Mouse (Mus musculus) erythroid progenitor cell, adult 5-6 weeks (primary cell): ENCODE measurements around the gene Wnt7b. TPM values are rescaled to one million over a fixed set of nuclear protein-coding genes. Genes with fewer than 3 reads are reported as not detected.

Experiments
- ATAC-seq: replicated peaks from 2 replicates; pipeline ENCODE4 v1.8.0; 2016; ENCODE audit warnings: moderate number of reproducible peaks, mild to moderate bottlenecking, moderate TSS enrichment, inconsistent platforms; ENCODE audit not compliant: poor library complexity, low FRiP score, severe bottlenecking
- total RNA-seq, 2 experiments: library from RNA; stranded (forward) in 1 of 2; stranded (reverse) in 1 of 2; fragments of 150-400 nt in 1 of 2; fragments of 186-747, 209-891 nt in 1 of 2; gene quantifications; 2 replicates each; pipeline versions ENCODE4 v1.2.3 to v1.2.4; 2015 to 2017; ENCODE audit warnings: low replicate concordance in 2 of 2

Wnt7b gene
- total RNA-seq, 2 experiments from 2014 or later = not detected

DNA sequence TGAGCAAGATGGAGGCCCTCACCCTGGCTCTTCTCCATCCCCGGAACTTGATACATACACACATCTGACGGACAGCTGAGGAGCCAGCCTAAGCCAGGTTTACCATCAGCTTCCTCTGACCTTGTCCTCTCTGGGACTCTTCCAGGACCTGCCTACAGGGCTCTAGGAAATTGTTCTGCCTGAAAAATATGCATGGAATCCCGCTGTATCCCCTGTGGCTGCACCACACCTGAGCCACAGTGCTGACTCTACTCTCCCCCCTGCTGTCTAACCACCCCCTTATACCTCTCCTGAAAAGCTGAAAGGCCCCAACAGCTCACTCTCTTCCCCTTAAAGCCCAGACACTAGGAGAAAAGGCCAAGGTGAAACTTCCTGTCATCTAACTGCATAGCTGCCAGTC is 52.4 kb downstream of the Wnt7b start:
- ATAC-seq = no peak

DNA sequence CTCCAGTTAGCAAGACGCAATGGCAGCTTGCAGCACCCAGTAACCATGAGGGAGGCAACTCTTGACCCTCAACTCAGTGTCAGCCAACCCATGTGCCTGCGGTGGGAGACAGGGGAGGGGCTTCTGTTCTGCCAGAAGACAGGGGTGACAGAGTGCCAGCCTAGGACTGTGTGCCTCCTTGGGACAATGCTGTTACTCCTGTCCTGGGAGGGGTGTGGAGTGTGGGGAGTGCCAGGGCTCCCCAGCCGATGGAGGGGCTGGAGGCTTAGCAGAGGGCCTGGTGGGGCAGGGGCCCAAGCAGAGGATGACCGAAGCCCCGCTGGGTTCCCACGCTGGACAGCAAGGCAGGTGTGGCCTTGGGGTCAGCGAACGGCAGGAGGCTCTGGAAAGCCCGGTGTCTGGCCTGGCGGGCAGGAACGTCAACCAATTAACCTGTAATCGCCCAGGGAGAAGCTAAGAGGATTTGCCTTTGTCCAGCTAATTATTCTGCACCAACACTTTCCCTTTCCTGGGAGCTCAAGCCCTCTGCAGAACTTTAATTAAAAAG is 57.8 kb downstream of the Wnt7b start:
- no peak for ATAC-seq

GRCm38 (mm10) chr15:85523173-85523991 is 58.9 kb downstream of the Wnt7b start:
- ATAC-seq = no peak

GRCm38 (mm10) chr15:85519438-85519837 is 62.8 kb downstream of the Wnt7b start:
- ATAC-seq = no peak

GRCm38 (mm10) chr15:85507370-85508014 is 74.8 kb downstream of the Wnt7b start:
- ATAC-seq = no peak

GRCm38 (mm10) chr15:85506680-85507079 is 75.6 kb downstream of the Wnt7b start:
- ATAC-seq = no peak

DNA sequence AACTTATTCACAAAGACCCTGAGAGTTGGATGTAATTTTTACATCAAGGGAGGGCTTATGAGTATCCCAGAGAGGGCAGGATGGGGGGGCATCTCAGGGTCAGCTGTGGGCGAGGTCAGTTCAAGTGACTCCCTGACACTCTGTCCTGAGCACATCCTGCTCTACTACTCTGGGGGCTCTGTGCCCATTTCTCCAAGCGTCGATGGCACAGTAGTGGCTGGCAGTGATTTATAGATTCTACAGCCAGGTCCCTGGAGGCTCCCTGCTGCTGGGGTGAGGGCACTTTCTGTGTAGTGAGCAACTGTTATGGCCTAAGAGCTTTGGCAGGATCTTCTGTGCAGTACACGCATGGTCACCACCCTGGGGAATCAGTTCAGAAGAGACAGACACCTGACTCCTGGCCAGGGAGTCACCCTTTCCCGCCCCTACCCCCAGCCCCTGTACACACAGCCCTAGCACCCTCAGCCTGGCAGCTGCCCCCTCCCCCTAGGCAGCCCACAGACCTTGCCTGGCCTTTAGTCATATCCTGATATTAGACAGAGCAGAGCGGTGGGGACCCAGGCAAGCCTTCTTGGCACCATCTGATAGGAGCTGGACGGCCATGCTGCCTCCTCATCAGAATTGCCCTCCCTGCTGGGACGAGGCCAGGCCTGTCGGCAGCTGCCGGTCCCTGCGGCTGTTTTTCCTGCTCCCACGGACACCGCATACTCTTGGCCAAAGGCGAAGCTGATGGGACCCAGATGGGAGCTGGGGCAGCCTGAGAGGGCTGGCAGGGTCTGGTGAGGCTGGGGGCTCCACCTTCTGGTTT is 77.0 kb downstream of the Wnt7b start:
- ATAC-seq = no peak

- ATAC-seq = no peak
These were observed 79.1 kb downstream of the Wnt7b start, which contains the start of gene 7530416G11Rik for GRCm38 (mm10) chr15:85503127-85503526. 7530416G11Rik (minus strand) TSS chr15:85503227.

DNA sequence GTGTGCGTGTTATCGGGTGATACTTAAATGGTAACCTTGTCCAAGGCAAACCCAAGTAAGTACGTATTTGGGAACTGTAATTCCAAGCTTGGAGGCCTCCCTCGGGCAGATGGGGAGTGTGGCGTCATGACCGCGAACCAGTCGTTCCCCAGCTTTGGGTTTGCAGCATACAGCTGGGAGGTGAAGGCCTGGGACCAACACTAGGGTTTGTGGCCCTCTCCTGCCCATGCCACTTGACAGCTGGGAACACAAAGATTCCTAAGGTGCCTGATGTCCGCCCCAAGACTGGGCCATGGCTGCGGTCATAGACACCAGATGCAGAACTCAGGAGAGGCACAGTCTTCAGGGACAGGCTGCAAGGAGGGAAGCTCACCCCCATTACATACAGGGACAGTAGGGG is 82.0 kb downstream of the Wnt7b start:
- no peak for ATAC-seq

DNA sequence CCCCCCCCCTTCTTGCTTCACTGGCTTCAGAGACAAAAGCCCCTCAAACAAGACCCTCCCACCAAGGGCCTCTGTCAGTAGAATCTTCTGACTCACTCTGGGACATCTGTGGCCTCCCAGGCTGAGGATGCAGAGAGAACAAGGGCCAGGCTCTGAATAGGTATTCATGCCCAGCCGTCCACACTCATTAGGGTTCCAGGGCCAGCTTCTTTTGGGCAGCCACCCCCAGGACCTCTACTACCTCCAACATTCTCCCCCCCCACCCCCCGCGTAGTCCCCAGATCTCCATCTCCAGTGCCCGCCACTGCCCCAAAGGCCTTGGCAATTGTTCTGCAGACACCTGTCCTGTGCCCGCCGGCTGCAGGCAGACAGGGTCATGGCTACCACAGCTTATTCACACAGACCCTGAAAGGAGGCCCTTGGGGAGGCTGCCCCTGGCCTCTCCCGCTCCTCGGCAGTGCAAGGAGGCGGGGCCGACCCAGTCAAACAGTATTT is 84.2 kb downstream of the Wnt7b start:
- no peak for ATAC-seq

- no peak for ATAC-seq
These were observed 84.7 kb downstream of the Wnt7b start for GRCm38 (mm10) chr15:85497548-85497947.

GRCm38 (mm10) chr15:85494163-85494621 is 88.1 kb downstream of the Wnt7b start:
- ATAC-seq = no peak

DNA sequence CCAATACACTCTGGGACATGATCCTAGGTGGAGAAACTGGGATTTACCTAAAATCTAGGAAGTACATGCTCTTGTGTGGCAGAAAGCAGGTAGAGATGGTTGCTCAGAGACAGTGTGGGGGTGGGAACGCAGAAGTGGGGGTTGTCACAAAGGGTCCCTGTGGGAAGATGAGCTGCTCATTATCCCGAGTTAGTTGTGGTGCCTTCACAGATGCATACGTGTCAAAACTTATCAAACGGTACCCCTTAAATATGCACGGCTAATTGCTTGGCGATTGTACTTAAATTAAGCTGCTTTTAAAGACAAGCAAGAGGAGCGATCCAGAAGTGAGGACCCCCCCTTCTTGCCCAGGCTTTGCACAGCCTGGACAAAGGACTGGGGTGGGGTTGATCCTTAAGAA is 92.5 kb downstream of the Wnt7b start:
- no peak for ATAC-seq

DNA sequence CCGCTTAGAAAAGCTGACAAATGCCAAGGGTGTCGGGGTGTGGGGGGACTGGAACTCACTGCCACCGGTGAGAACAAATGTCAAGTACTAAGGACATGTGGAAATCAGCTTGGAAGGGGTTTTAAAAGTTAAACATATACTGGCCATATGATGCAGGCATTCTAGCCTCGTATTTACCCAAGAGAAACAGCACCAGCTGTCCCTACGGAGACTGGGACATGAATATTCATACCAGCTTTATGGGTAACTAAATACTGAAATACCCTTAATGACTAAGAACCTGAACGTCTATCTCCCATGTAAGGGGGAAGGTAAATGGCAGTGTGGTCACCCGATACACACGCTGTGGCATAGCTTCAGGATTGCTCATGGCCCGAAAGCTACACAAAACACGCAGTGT is 93.4 kb downstream of the Wnt7b start:
- ATAC-seq = no peak

Other genes starting within 250 kb of the Wnt7b start
- 18.9 and 33.2 TPM in 2 replicates for gene Atxn10, start 246.2 kb downstream of the Wnt7b start, total RNA-seq (2015; ENCODE audit: low replicate concordance)
- gene Atxn10, start 246.2 kb downstream of the Wnt7b start, total RNA-seq (2017; ENCODE audit: low replicate concordance) = 10.3 and 11.5 TPM in 2 replicates
- gene 7530416G11Rik, start 79.2 kb downstream of the Wnt7b start, total RNA-seq (2015; ENCODE audit: low replicate concordance) = not detected in 2 replicates
- gene 7530416G11Rik, start 79.2 kb downstream of the Wnt7b start, total RNA-seq (2017; ENCODE audit: low replicate concordance) = not detected in 2 replicates
- not detected in 2 replicates for gene Ppara, start 152.5 kb upstream of the Wnt7b start, total RNA-seq (2015; ENCODE audit: low replicate concordance)
- gene Ppara, start 152.5 kb upstream of the Wnt7b start, total RNA-seq (2017; ENCODE audit: low replicate concordance) = not detected in 2 replicates
- gene Cdpf1, start 229.2 kb upstream of the Wnt7b start, total RNA-seq (2015; ENCODE audit: low replicate concordance) = 4.6 TPM in 1 of 2 replicates, not detected in the other
- gene Cdpf1, start 229.2 kb upstream of the Wnt7b start, total RNA-seq (2017; ENCODE audit: low replicate concordance) = 3.2 and 5.8 TPM in 2 replicates
- gene Pkdrej, start 239.3 kb upstream of the Wnt7b start, total RNA-seq (2015; ENCODE audit: low replicate concordance) = not detected in 2 replicates
- gene Pkdrej, start 239.3 kb upstream of the Wnt7b start, total RNA-seq (2017; ENCODE audit: low replicate concordance) = not detected in 2 replicates
- 0.42 and 1.1 TPM in 2 replicates for gene Ttc38, start 249.8 kb upstream of the Wnt7b start, total RNA-seq (2015; ENCODE audit: low replicate concordance)
- 2.0 and 5.9 TPM in 2 replicates for gene Ttc38, start 249.8 kb upstream of the Wnt7b start, total RNA-seq (2017; ENCODE audit: low replicate concordance)